Mouse (Mus musculus): ENCODE data around the gene Hpse2. TPM values are rescaled to one million over a fixed set of nuclear protein-coding genes. Genes with fewer than 3 reads are reported as not detected.

Gene Hpse2
- polyA plus RNA-seq, 1 experiment from 2014 or later, result 6.0 TPM

- Histone ChIP-seq H3K4me1 (replicated peaks; ENCODE audit: control insufficient read depth, insufficient read depth, low read length) (no peaks in the 10 kb centered on the region), H3K27ac (ENCODE audit: low read length) (no peak overlapping the region), H3K9me3 (ENCODE audit: control insufficient read depth, low read length) (no peaks in the 10 kb centered on the region), H3K9ac (ENCODE audit: low read length) (no peak overlapping the region), H3K27me3 (ENCODE audit: control insufficient read depth, insufficient read depth, low read depth, low read length) (no peaks in the 10 kb centered on the region), H3K36me3 (ENCODE audit: control insufficient read depth, insufficient read depth, low read length) (no peaks in the 10 kb centered on the region), H3K4me2 (ENCODE audit: low read depth, low read length) (no peak overlapping the region), H3K4me3 (ENCODE audit: low read length) (no peak overlapping the region)
- 90% methylated on average over 10 of the region's 10 CpGs for WGBS
- ATAC-seq (ENCODE audit: low read depth), result no peak
Measured at GRCm38 (mm10) chr19:42769648-42770047, 618.5 kb downstream of the Hpse2 start.

GRCm38 (mm10) chr19:42767361-42767760, 620.8 kb downstream of the Hpse2 start:
- H3K36me3 ChIP-seq (ENCODE audit: control insufficient read depth, insufficient read depth, low read length), result no peaks in the 10 kb centered on the region
- 70% methylated on average over 8 of the region's 8 CpGs for WGBS

DNA sequence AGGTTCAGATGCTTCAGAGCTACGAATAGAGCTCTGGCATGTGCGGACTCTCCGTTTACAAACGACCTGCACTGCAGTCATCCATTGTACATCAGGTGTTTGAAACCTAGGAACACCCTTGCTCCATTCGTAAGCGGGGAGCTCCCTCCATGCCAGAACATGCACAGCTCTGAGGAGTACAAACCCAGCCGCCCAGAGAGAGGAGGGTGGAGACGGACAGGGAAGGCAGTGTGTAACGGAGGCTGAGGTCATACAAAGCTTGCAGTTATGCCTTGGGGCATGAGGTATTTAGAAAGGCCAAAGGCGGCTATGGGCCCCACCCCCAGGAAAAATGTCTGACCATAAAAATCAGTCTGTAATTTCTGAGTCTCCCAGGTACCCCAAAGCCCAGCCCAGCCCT, 623.8 kb downstream of the Hpse2 start:
- no peaks in the 10 kb centered on the region for H3K4me1 ChIP-seq (replicated peaks; ENCODE audit: control insufficient read depth, insufficient read depth, low read length)
- no peaks in the 10 kb centered on the region for H3K27me3 ChIP-seq (ENCODE audit: control insufficient read depth, insufficient read depth, low read depth, low read length)
- WGBS, result 73% methylated on average over 10 of the region's 10 CpGs
- H3K4me2 ChIP-seq (ENCODE audit: low read depth, low read length), result no peak overlapping the region
- no peaks in the 10 kb centered on the region for H3K9me3 ChIP-seq (ENCODE audit: control insufficient read depth, low read length)
- H3K27ac ChIP-seq (ENCODE audit: low read length), result no peak overlapping the region
- H3K9ac ChIP-seq (ENCODE audit: low read length), result no peak overlapping the region
- H3K4me3 ChIP-seq (ENCODE audit: low read length), result no peak overlapping the region
- no peaks in the 10 kb centered on the region for H3K36me3 ChIP-seq (ENCODE audit: control insufficient read depth, insufficient read depth, low read length)
- ATAC-seq (ENCODE audit: low read depth), result no peak

More at GRCm38 (mm10) chr19:42767361-42767760, 620.8 kb downstream of the Hpse2 start:
- no peak overlapping the region for H3K27ac ChIP-seq (ENCODE audit: low read length)
- no peaks in the 10 kb centered on the region for H3K4me1 ChIP-seq (replicated peaks; ENCODE audit: control insufficient read depth, insufficient read depth, low read length)
- no peaks in the 10 kb centered on the region for H3K27me3 ChIP-seq (ENCODE audit: control insufficient read depth, insufficient read depth, low read depth, low read length)
- H3K4me3 ChIP-seq (ENCODE audit: low read length), result no peak overlapping the region
- no peak overlapping the region for H3K4me2 ChIP-seq (ENCODE audit: low read depth, low read length)
- H3K9me3 ChIP-seq (ENCODE audit: control insufficient read depth, low read length), result no peaks in the 10 kb centered on the region
- ATAC-seq (ENCODE audit: low read depth), result no peak
- no peak overlapping the region for H3K9ac ChIP-seq (ENCODE audit: low read length)

DNA sequence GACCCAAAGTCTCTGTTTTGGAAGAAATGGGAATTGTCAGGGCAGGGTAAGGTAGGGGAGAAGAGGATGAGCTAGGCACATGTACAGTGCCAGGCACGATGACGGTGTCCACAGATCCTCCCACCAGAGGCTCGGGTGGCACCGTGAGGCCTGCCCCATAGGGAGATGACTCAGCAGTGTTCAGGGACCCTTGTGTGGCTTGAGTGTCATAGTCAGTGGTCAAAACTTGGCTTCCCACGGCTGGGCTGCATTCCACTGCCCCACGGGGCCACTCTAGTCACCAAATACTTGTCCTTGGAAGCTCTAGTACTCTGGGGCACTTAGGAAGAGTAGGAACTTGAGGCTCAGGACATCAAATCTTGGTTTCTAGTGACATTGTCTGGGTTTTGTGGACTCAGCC, 631.5 kb downstream of the Hpse2 start:
- WGBS, result 74% methylated on average over 6 of the region's 6 CpGs
- no peaks in the 10 kb centered on the region for H3K36me3 ChIP-seq (ENCODE audit: control insufficient read depth, insufficient read depth, low read length)
- no peak overlapping the region for H3K27ac ChIP-seq (ENCODE audit: low read length)
- no peak overlapping the region for H3K4me2 ChIP-seq (ENCODE audit: low read depth, low read length)
- H3K27me3 ChIP-seq (ENCODE audit: control insufficient read depth, insufficient read depth, low read depth, low read length), result no peaks in the 10 kb centered on the region
- H3K9ac ChIP-seq (ENCODE audit: low read length), result no peak overlapping the region
- no peak overlapping the region for H3K4me3 ChIP-seq (ENCODE audit: low read length)
- H3K4me1 ChIP-seq (replicated peaks; ENCODE audit: control insufficient read depth, insufficient read depth, low read length), result peaks cover 19% of the 10 kb centered on the region
- ATAC-seq (ENCODE audit: low read depth), result no peak
- H3K9me3 ChIP-seq (ENCODE audit: control insufficient read depth, low read length), result no peaks in the 10 kb centered on the region

GRCm38 (mm10) chr19:42755148-42755870, 632.8 kb downstream of the Hpse2 start:
- H3K36me3 ChIP-seq (ENCODE audit: control insufficient read depth, insufficient read depth, low read length), result no peaks in the 10 kb centered on the region
- no peak overlapping the region for H3K4me2 ChIP-seq (ENCODE audit: low read depth, low read length)
- H3K4me1 ChIP-seq (replicated peaks; ENCODE audit: control insufficient read depth, insufficient read depth, low read length), result peaks cover 22% of the 10 kb centered on the region
- H3K27ac ChIP-seq (ENCODE audit: low read length), result no peak overlapping the region
- 44% methylated on average over 15 of the region's 15 CpGs for WGBS
- no peaks in the 10 kb centered on the region for H3K27me3 ChIP-seq (ENCODE audit: control insufficient read depth, insufficient read depth, low read depth, low read length)
- H3K9me3 ChIP-seq (ENCODE audit: control insufficient read depth, low read length), result no peaks in the 10 kb centered on the region
- no peak for ATAC-seq (ENCODE audit: low read depth)
- no peak overlapping the region for H3K9ac ChIP-seq (ENCODE audit: low read length)
- no peak overlapping the region for H3K4me3 ChIP-seq (ENCODE audit: low read length)

- 9% methylated on average over 10 of the region's 11 CpGs for WGBS
Measured at GRCm38 (mm10) chr19:42753141-42753917, 634.8 kb downstream of the Hpse2 start.

GRCm38 (mm10) chr19:42752363-42752931, 635.7 kb downstream of the Hpse2 start, which contains the start of gene Pyroxd2:
Gene Pyroxd2 (minus strand): TSS chr19:42752775.
- ATAC-seq (ENCODE audit: low read depth), result peak; percentile 90
- Histone ChIP-seq H3K27me3 (ENCODE audit: control insufficient read depth, insufficient read depth, low read depth, low read length) (no peaks in the 10 kb centered on the region), H3K9me3 (ENCODE audit: control insufficient read depth, low read length) (no peaks in the 10 kb centered on the region), H3K9ac (ENCODE audit: low read length) (peak within 1 kb of the TSS; percentile 84), H3K4me2 (ENCODE audit: low read depth, low read length) (peak within 1 kb of the TSS; percentile 74), H3K36me3 (ENCODE audit: control insufficient read depth, insufficient read depth, low read length) (no peaks in the 10 kb centered on the region), H3K4me1 (replicated peaks; ENCODE audit: control insufficient read depth, insufficient read depth, low read length) (peaks cover 25% of the 10 kb centered on the region), H3K4me3 (ENCODE audit: low read length) (peak within 1 kb of the TSS; percentile 54), H3K27ac (ENCODE audit: low read length) (peak within 1 kb of the TSS; percentile 96)
- WGBS, result under 1% methylated on average over 22 of the region's 22 CpGs

More at GRCm38 (mm10) chr19:42753141-42753917, 634.8 kb downstream of the Hpse2 start:
- peak overlapping the region; percentile 74 for H3K4me2 ChIP-seq (ENCODE audit: low read depth, low read length)
- H3K9ac ChIP-seq (ENCODE audit: low read length), result peak overlapping the region; percentile 84
- no peaks in the 10 kb centered on the region for H3K36me3 ChIP-seq (ENCODE audit: control insufficient read depth, insufficient read depth, low read length)
- H3K4me1 ChIP-seq (replicated peaks; ENCODE audit: control insufficient read depth, insufficient read depth, low read length), result peaks cover 25% of the 10 kb centered on the region
- H3K27ac ChIP-seq (ENCODE audit: low read length), result peak overlapping the region; percentile 96
- H3K9me3 ChIP-seq (ENCODE audit: control insufficient read depth, low read length), result no peaks in the 10 kb centered on the region
- no peaks in the 10 kb centered on the region for H3K27me3 ChIP-seq (ENCODE audit: control insufficient read depth, insufficient read depth, low read depth, low read length)
- peak; percentile 68 for ATAC-seq (ENCODE audit: low read depth)
- peak overlapping the region; percentile 54 for H3K4me3 ChIP-seq (ENCODE audit: low read length)

GRCm38 (mm10) chr19:42750196-42750595, 638.0 kb downstream of the Hpse2 start:
- H3K27me3 ChIP-seq (ENCODE audit: control insufficient read depth, insufficient read depth, low read depth, low read length), result no peaks in the 10 kb centered on the region
- peaks cover 25% of the 10 kb centered on the region for H3K4me1 ChIP-seq (replicated peaks; ENCODE audit: control insufficient read depth, insufficient read depth, low read length)
- no peak overlapping the region for H3K4me3 ChIP-seq (ENCODE audit: low read length)
- 49% methylated on average over 11 of the region's 11 CpGs for WGBS
- H3K36me3 ChIP-seq (ENCODE audit: control insufficient read depth, insufficient read depth, low read length), result no peaks in the 10 kb centered on the region
- no peak for ATAC-seq (ENCODE audit: low read depth)
- no peak overlapping the region for H3K9ac ChIP-seq (ENCODE audit: low read length)
- H3K4me2 ChIP-seq (ENCODE audit: low read depth, low read length), result no peak overlapping the region
- no peak overlapping the region for H3K27ac ChIP-seq (ENCODE audit: low read length)
- no peaks in the 10 kb centered on the region for H3K9me3 ChIP-seq (ENCODE audit: control insufficient read depth, low read length)

DNA sequence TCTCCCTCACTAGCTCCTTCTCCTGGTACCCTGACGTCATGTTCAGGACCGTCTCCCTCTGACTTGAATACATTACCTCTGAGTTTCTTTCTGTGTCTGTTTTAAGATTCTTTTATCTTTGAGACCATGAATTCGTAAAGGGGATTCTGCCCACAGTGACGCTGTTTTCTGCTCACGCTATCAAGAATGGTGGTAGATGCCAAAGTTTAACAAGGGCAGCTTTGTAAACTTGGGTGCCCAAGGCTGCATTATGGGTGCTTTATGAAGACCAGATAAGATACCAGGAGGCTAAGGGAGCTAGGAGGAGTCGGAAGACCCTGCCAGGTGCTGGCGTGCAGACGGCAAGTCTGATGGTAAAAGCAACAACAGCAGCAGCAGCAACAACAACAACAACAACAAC, 641.5 kb downstream of the Hpse2 start:
- H3K27ac ChIP-seq (ENCODE audit: low read length), result no peak overlapping the region
- H3K4me3 ChIP-seq (ENCODE audit: low read length), result no peak overlapping the region
- peaks cover 10% of the 10 kb centered on the region for H3K4me1 ChIP-seq (replicated peaks; ENCODE audit: control insufficient read depth, insufficient read depth, low read length)
- H3K9ac ChIP-seq (ENCODE audit: low read length), result no peak overlapping the region
- no peaks in the 10 kb centered on the region for H3K9me3 ChIP-seq (ENCODE audit: control insufficient read depth, low read length)
- no peaks in the 10 kb centered on the region for H3K36me3 ChIP-seq (ENCODE audit: control insufficient read depth, insufficient read depth, low read length)
- WGBS, result 88% methylated on average over 8 of the region's 8 CpGs
- no peak for ATAC-seq (ENCODE audit: low read depth)
- no peak overlapping the region for H3K4me2 ChIP-seq (ENCODE audit: low read depth, low read length)
- no peaks in the 10 kb centered on the region for H3K27me3 ChIP-seq (ENCODE audit: control insufficient read depth, insufficient read depth, low read depth, low read length)

Measured in lung, embryonic 16.5 days (tissue).